Mouse (Mus musculus): Measurements from ENCODE around the gene Dhx16. TPM values are rescaled to one million over a fixed set of nuclear protein-coding genes. Genes with fewer than 3 reads are reported as not detected.
A peak's percentile ranks its signal among the peaks of the same experiment; 100 is the strongest.

Dhx16 gene
- polyA plus RNA-seq, 1 experiment from 2014 or later, result 29.8 TPM

- Histone ChIP-seq H3K27ac (ENCODE audit: low read length) (no peak overlapping the region), H3K4me1 (ENCODE audit: control insufficient read depth, low read depth, low read length) (no peaks in the 10 kb centered on the region), H3K9ac (ENCODE audit: low read depth, low read length) (no peak overlapping the region), H3K36me3 (ENCODE audit: control insufficient read depth, insufficient read depth) (no peaks in the 10 kb centered on the region), H3K4me3 (ENCODE audit: low read depth, low read length) (no peak overlapping the region), H3K27me3 (ENCODE audit: control insufficient read depth, insufficient read depth, low read depth, low read length) (no peaks in the 10 kb centered on the region), H3K9me3 (replicated peaks; ENCODE audit: control insufficient read depth, low read length) (no peaks in the 10 kb centered on the region), H3K4me2 (ENCODE audit: low read depth, low read length) (no peak overlapping the region)
- WGBS (ENCODE audit: insufficient replicate concordance), result 13% methylated on average over 2 of the region's 2 CpGs
- ATAC-seq (ENCODE audit: low read depth), result 0 out of 2 replicates have a peak, but pooled peaks have one; percentile 37
Measured at GRCm38 (mm10) chr17:35937700-35938348, 58.2 kb downstream of the Dhx16 start.

GRCm38 (mm10) chr17:35939108-35939507 is 59.5 kb downstream of the Dhx16 start:
- H3K4me1 ChIP-seq (ENCODE audit: control insufficient read depth, low read depth, low read length), result no peaks in the 10 kb centered on the region
- no peaks in the 10 kb centered on the region for H3K9me3 ChIP-seq (replicated peaks; ENCODE audit: control insufficient read depth, low read length)
- 52% methylated on average over 2 of the region's 2 CpGs for WGBS (ENCODE audit: insufficient replicate concordance)
- no peaks in the 10 kb centered on the region for H3K36me3 ChIP-seq (ENCODE audit: control insufficient read depth, insufficient read depth)
- no peak overlapping the region for H3K4me3 ChIP-seq (ENCODE audit: low read depth, low read length)
- no peaks in the 10 kb centered on the region for H3K27me3 ChIP-seq (ENCODE audit: control insufficient read depth, insufficient read depth, low read depth, low read length)
- no peak overlapping the region for H3K4me2 ChIP-seq (ENCODE audit: low read depth, low read length)
- no peak overlapping the region for H3K9ac ChIP-seq (ENCODE audit: low read depth, low read length)
- ATAC-seq (ENCODE audit: low read depth), result no peak
- H3K27ac ChIP-seq (ENCODE audit: low read length), result no peak overlapping the region

DNA sequence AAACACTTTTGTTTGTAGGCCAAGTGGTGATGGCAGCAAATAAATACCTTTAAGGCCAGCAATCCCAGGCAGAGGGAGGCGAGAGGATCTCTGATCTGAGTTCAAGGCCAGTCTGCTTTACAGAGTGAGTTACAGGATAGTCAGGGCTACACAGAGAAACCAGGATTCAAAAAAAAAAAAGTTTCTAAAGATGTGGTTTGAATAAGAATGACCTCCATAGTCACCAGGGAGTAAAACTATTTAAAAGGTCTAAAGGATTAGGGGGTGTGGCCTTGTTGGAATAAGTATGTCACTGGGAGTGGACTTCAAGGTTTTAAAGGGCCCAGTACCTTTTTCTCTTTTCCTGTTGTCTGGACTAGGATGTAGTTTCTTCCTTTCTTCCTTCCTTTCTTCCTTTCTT is 60.3 kb downstream of the Dhx16 start:
- 53% methylated on average over 1 of the region's 1 CpGs for WGBS (ENCODE audit: insufficient replicate concordance)
- H3K4me2 ChIP-seq (ENCODE audit: low read depth, low read length), result no peak overlapping the region
- no peaks in the 10 kb centered on the region for H3K4me1 ChIP-seq (ENCODE audit: control insufficient read depth, low read depth, low read length)
- H3K9ac ChIP-seq (ENCODE audit: low read depth, low read length), result no peak overlapping the region
- no peaks in the 10 kb centered on the region for H3K36me3 ChIP-seq (ENCODE audit: control insufficient read depth, insufficient read depth)
- H3K9me3 ChIP-seq (replicated peaks; ENCODE audit: control insufficient read depth, low read length), result no peaks in the 10 kb centered on the region
- no peak overlapping the region for H3K27ac ChIP-seq (ENCODE audit: low read length)
- ATAC-seq (ENCODE audit: low read depth), result no peak
- no peak overlapping the region for H3K4me3 ChIP-seq (ENCODE audit: low read depth, low read length)
- no peaks in the 10 kb centered on the region for H3K27me3 ChIP-seq (ENCODE audit: control insufficient read depth, insufficient read depth, low read depth, low read length)

MicroRNAs encoded within 50 kb of the gene (microRNA counts, 519-probe panel; counts per million panel counts)
- 60.7 counts per million for microRNA mmu-miR-1894-3p
- microRNA mmu-miR-1894-5p, result 2,160 counts per million, percentile 35 among the panel's probes with 10 or more counts

Small RNAs within 50 kb of the gene (microRNA-seq; reads per million reads assigned to microRNA genes)
- gene Gm28033 (4.4 reads per million, percentile 16 among the genes with 10 or more reads in this experiment), gene Mir1894 (not detected)

Other genes starting within 250 kb of the Dhx16 start
- not detected in 2 replicates for gene Mucl3, start 236.1 kb upstream of the Dhx16 start, polyA plus RNA-seq (2015; fragmentation: Nextera tagmentation; extraction: Ambion mirVana)
- 4.9 and 6.5 TPM in 2 replicates for gene Vars2, start 212.2 kb upstream of the Dhx16 start, polyA plus RNA-seq (2015; fragmentation: Nextera tagmentation; extraction: Ambion mirVana)
- gene Gtf2h4, start 206.1 kb upstream of the Dhx16 start, polyA plus RNA-seq (2015; fragmentation: Nextera tagmentation; extraction: Ambion mirVana), result 21.4 and 21.6 TPM in 2 replicates
- 2.9 and 4.1 TPM in 2 replicates for gene Ddr1, start 175.2 kb upstream of the Dhx16 start, polyA plus RNA-seq (2015; fragmentation: Nextera tagmentation; extraction: Ambion mirVana)
- 15.8 and 19.4 TPM in 2 replicates for gene Ier3, start 58.1 kb upstream of the Dhx16 start, polyA plus RNA-seq (2015; fragmentation: Nextera tagmentation; extraction: Ambion mirVana)
- gene Flot1, start 56.6 kb upstream of the Dhx16 start, polyA plus RNA-seq (2015; fragmentation: Nextera tagmentation; extraction: Ambion mirVana), result 32.7 and 33.6 TPM in 2 replicates
- 328 and 345 TPM in 2 replicates for gene Tubb5, start 41.5 kb upstream of the Dhx16 start, polyA plus RNA-seq (2015; fragmentation: Nextera tagmentation; extraction: Ambion mirVana)
- 10.0 and 10.3 TPM in 2 replicates for gene Mdc1, start 38.3 kb upstream of the Dhx16 start, polyA plus RNA-seq (2015; fragmentation: Nextera tagmentation; extraction: Ambion mirVana)
- 20.7 and 21.1 TPM in 2 replicates for gene Nrm, start 18.5 kb upstream of the Dhx16 start, polyA plus RNA-seq (2015; fragmentation: Nextera tagmentation; extraction: Ambion mirVana)
- gene Ppp1r18, start 14.2 kb upstream of the Dhx16 start, polyA plus RNA-seq (2015; fragmentation: Nextera tagmentation; extraction: Ambion mirVana), result 10.5 and 14.2 TPM in 2 replicates
- 7.9 and 8.0 TPM in 2 replicates for gene 2310061I04Rik, start 17.6 kb downstream of the Dhx16 start, polyA plus RNA-seq (2015; fragmentation: Nextera tagmentation; extraction: Ambion mirVana)
- gene Atat1, start 30.3 kb downstream of the Dhx16 start, polyA plus RNA-seq (2015; fragmentation: Nextera tagmentation; extraction: Ambion mirVana), result 7.4 and 7.7 TPM in 2 replicates
- 56.3 and 60.9 TPM in 2 replicates for gene Mrps18b, start 36.6 kb downstream of the Dhx16 start, polyA plus RNA-seq (2015; fragmentation: Nextera tagmentation; extraction: Ambion mirVana)
- 22.2 and 24.7 TPM in 2 replicates for gene Ppp1r10, start 36.6 kb downstream of the Dhx16 start, polyA plus RNA-seq (2015; fragmentation: Nextera tagmentation; extraction: Ambion mirVana)
- 42.4 and 43.9 TPM in 2 replicates for gene Abcf1, start 89.9 kb downstream of the Dhx16 start, polyA plus RNA-seq (2015; fragmentation: Nextera tagmentation; extraction: Ambion mirVana)
- gene Gnl1, start 100.0 kb downstream of the Dhx16 start, polyA plus RNA-seq (2015; fragmentation: Nextera tagmentation; extraction: Ambion mirVana), result 8.8 and 8.9 TPM in 2 replicates
- gene Prr3, start 100.4 kb downstream of the Dhx16 start, polyA plus RNA-seq (2015; fragmentation: Nextera tagmentation; extraction: Ambion mirVana), result 5.5 and 5.9 TPM in 2 replicates
- gene H2-T24, start 140.7 kb downstream of the Dhx16 start, polyA plus RNA-seq (2015; fragmentation: Nextera tagmentation; extraction: Ambion mirVana), result 6.6 and 7.9 TPM in 2 replicates
- 69.6 and 73.5 TPM in 2 replicates for gene H2-T23, start 153.0 kb downstream of the Dhx16 start, polyA plus RNA-seq (2015; fragmentation: Nextera tagmentation; extraction: Ambion mirVana)
- 11.3 and 13.4 TPM in 2 replicates for gene H2-T22, start 162.9 kb downstream of the Dhx16 start, polyA plus RNA-seq (2015; fragmentation: Nextera tagmentation; extraction: Ambion mirVana)
- gene Gm6034, start 163.1 kb downstream of the Dhx16 start, polyA plus RNA-seq (2015; fragmentation: Nextera tagmentation; extraction: Ambion mirVana), result not detected in 2 replicates
- 0.20 TPM in 1 of 2 replicates, not detected in the other for gene Gm11127, start 178.6 kb downstream of the Dhx16 start, polyA plus RNA-seq (2015; fragmentation: Nextera tagmentation; extraction: Ambion mirVana)
- gene Gm19684, start 241.9 kb downstream of the Dhx16 start, polyA plus RNA-seq (2015; fragmentation: Nextera tagmentation; extraction: Ambion mirVana), result not detected in 2 replicates
- gene Gm7030, start 249.6 kb downstream of the Dhx16 start, polyA plus RNA-seq (2015; fragmentation: Nextera tagmentation; extraction: Ambion mirVana), result not detected in 2 replicates

Measured in liver, embryonic 16.5 days (tissue).